Mouse (Mus musculus) testis, adult 2 months (tissue): ENCODE data around the gene Ccdc36.

Experiments used
- CTCF ChIP-seq: fragments of 200-500 bp; IDR thresholded peaks from 2 replicates; pipeline ENCODE4 v1.5.1; 2012; ENCODE audit warnings: low read depth, mild to moderate bottlenecking, inconsistent platforms, low read length, moderate library complexity; ENCODE audit not compliant: control insufficient read depth, insufficient read depth, insufficient replicate concordance
- POLR2A ChIP-seq: fragments of 200-500 bp; IDR thresholded peaks from 2 replicates; pipeline ENCODE4 v1.6.1; 2012; ENCODE audit warnings: low read depth, mild to moderate bottlenecking, inconsistent platforms, low read length, moderate library complexity; ENCODE audit not compliant: control insufficient read depth

GRCm38 (mm10) chr9:108394191-108394590, 34.1 kb downstream of the Ccdc36 start:
- TF ChIP-seq CTCF (no peak), POLR2A (no peak)
